12 mouse cellular contexts compared by ENCODE assay signal in the genomic region with DNA sequence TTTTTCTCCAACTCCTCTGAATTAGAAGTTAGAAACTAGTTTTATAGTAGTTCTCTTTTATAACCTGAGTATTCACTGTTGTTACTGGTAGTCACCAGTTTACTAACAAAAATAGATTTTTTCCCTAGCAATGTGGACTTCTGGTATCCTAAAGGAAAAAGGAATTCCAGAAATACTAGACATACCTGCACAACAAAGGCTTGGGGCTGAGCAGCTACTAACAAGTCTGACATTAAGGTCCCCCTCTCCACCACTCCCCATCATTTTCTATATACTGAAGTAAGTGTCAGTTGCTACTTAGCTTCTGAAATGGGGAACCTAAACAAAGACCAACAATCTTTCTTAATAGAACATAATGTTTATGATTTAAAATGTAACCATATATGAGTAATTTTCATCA.
"Had no signal": no experiment of that assay in that cellular context is flagged by ENCODE, and none has a peak within 500 bp of the region (broad histone marks: within the 10 kb centered on the region; RNA-seq: fewer than 3 reads in every experiment).

No protein-coding gene starts in this region.

- DNase-seq: liver, postnatal 0 days; lung, adult 2 months; lung, postnatal 14 days; lung, postnatal 36 days; retina, postnatal 1 day; right cerebral cortex, adult 18-20 months; right cerebral cortex, postnatal 25 days; right cerebral cortex, postnatal 4 days; spleen, adult 18-20 months; thymus, adult 18-20 months; thymus, postnatal 14 days; thymus, postnatal 36 days had no signal
